Mouse (Mus musculus): ENCODE measurements around the gene Eftud2. TPM values are rescaled to one million over a fixed set of nuclear protein-coding genes. Genes with fewer than 3 reads are reported as not detected.

Eftud2 gene
- total RNA-seq, 2 experiments from 2014 or later, result 70.6 to 80.2 TPM

DNA sequence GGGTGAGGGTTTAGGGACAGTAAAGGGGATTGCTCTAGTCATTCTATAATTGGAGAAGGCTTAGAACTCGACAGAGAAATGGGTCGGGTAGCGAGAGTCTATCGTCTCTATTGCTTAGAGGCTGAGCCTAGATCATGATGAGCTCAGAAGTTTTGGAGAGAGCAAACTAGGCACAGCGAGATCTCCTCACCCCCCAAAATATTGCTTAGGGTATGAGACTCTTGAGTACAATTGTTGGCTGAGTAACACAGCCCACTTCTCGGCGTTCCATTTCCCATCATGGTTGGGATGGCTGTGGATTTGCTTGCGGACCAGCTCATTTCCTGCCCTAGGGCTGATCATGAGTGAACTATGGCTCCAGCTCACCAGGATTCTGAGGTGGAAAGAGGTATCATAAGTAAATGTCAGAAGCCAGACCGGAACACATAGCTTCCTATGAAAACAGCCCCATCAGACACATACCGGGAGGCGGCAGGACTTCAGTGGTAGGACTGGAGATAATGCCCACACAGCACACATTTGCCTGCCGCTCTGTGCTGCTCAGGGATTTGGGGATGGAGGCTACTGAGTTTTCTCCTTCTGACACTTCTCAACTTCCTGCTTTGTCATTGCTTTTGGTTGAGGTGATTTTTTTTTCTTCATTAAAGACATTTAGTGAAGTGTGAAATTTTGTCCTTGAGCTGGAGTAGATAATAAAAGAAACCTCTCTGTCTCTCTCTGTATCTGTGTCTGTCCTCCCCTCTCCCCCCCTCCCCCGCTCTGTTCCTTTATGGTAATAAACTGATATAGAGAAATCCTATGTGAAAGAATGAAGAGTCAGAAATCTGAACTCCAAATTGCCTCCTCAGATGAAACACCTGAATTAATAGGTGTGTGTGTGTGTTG is 771 bp upstream of the Eftud2 start:
- ATAC-seq (ENCODE audit: poor library complexity, severe bottlenecking), result no peak

DNA sequence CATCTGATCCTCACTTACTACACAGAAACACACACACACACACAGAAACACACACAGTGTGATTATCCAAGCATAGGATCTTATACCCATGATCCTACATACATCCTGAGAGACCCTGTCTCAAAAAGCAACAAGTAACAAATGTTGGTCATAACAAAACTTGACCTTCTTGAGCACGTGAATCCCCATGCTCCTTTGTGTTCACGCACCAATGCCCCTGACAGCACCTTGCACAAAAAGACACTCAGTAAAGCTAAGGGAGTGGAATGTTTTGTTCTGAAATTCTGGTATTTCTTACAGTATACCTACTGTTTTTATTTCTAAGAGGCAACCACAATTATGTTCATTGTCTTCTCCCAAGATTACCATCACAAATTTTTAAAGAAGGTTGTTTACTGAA is 1.2 kb downstream of the Eftud2 start:
- no peak for ATAC-seq (ENCODE audit: poor library complexity, severe bottlenecking)

DNA sequence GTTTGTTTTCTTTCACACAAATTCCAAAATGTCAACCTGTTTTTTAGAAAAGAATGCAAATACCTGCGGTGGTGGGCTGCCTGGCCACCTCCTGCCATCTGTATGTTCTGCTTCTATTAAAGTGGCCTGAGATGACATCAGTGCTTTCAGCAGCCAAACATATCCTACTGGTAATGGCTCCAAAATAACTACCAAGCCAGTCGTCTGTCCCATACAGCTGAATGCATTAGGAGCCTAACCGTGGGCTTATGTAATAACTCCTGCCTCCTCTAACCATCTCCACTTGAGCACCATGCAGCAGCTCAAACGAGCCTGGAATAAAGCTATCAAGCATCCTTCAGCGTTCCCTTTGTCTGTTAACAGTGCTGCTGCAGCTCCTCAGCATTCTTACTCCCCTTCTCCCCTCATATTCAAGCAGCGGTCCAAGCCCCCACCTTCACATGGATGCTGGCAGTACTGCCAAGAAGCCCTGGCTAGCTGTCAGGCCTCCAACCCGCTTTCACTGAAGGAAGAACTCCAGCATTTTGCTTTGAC is 5.9 kb downstream of the Eftud2 start:
- ATAC-seq (ENCODE audit: poor library complexity, severe bottlenecking), result no peak

DNA sequence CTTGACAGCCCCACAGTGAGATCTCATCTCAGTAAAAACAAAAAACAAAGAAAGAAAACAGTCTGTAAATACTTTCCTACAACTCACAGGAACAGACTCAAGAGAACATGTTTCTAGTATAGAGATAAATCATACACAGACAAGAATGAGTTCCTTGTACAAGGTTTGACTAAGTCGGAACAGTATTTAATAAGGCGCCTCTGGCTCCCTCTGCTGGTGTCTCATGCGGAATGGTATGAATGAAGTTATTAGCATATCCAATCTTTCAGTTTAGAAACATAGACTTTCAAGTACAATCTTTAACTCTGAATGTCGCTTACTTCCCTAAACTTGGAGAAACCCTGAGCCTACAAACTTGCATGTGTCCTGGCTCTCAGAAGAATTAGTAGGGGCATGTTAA is 16.5 kb downstream of the Eftud2 start:
- ATAC-seq (ENCODE audit: poor library complexity, severe bottlenecking), result no peak

DNA sequence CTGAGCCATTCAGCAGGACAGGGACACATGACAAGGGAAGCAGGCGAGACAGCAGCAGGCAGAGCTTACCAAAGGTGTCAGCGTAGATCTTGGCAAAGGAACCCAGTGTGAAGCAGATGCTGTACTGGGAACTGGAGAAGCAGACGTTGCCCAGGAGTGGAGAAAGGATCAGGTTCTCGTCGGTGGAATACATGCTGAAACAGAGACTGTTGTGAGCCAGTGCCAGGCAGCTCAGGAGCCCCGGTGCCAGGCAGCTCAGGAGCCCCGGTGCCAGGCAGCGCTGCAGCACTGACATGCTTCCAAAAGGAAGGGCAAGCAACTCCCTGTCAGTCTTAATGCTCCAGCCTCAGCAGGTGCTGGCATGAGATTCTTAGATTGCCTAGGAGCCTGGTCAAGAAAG is 20.9 kb downstream of the Eftud2 start:
- no peak for ATAC-seq (ENCODE audit: poor library complexity, severe bottlenecking)

DNA sequence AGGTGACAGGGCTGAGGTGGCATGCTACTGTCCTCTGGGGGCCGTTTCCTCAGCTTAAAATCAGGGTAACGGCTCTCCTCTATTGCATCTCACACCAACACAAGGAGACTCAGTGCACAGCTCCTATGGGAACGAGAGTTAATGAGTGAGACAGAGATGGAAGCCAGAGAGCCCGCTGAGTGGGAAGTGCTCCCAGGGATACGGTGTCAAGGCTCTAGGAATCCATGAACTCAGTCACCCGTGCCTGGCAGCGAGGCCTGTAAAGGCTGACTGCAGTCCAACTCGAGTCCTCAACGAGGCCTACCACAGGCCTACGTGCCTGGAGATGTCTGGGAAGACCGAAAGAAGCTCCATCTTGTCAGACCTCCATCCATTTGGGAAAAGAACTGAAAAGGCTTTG is 21.8 kb downstream of the Eftud2 start:
- no peak for ATAC-seq (ENCODE audit: poor library complexity, severe bottlenecking)

DNA sequence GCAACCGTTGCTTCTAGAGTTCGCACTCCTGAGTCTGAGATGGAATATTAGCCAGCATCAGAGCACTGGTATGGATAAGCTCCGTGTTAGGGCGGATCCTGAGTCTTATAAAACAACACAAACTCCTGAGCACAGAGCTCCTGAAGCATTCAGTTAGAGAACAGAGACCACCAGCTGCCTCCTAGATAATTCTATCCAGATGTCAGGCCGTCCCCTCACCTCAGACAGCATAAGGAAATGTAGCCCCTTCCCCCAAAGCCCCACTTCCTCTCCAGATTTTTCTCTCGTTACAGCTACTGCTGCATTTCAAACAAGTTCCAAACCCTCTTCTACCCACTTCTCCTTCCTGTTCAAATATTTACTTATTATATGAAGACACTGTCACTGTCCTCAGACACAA is 24.8 kb downstream of the Eftud2 start:
- ATAC-seq (ENCODE audit: poor library complexity, severe bottlenecking), result no peak

DNA sequence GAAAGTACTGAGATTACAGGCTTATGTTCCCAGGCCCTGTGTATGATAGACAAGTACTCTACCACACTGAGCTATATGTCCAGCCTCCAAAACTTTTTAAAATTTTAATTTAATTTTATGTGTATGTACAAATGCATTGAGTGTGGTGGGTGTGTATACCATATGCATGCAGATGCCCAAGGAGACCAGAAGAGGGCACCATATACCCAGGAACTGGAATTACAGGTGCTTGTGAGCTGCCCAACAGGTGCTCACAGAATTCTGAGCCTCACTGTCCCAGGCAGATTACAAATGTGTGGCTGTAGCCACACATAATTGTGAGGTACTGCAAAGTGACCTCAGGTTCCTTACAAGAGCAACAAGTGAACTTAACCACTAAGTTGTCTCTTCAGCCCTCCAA is 27.0 kb downstream of the Eftud2 start:
- ATAC-seq (ENCODE audit: poor library complexity, severe bottlenecking), result no peak

DNA sequence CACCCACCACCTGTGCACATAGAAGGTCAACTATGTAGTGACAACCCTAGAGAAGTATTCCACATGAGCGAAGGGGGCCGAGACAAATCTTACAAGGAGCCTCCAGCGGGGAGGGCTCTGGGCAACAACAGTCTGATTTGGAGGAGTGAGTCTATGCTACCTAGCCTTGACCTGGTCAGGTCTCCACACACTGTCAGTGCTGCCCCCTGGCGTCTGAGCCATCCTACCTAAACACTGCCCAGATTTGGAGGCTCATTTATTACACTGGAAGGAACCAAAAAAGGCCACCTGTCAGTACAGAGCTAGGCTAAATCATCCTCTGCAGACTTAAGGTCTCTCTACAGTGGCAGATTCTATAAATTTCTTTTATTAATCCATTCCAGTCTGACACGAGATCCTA is 28.9 kb downstream of the Eftud2 start:
- ATAC-seq (ENCODE audit: poor library complexity, severe bottlenecking), result peak; percentile 57; the same call in 1 of the 2 replicates

DNA sequence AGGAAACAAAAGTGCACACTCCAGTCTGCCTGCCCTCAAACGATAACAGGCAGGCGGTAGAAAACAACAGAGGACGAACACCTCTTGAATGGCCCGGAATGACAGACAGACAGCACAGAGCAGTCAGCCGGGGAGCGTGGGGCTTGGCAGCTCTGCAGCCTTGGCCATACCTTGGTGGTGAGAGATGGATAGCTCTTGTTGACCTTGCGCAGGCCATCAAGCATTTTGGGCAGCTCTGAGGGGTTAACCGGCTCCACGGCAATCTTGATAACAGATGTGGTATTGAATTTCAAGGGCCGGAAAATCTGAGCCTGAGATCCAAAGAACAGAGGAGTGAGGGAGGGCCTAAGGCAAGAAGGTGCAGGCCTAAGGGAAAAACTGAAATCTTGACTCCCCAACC is 34.9 kb downstream of the Eftud2 start:
- ATAC-seq (ENCODE audit: poor library complexity, severe bottlenecking), result no peak

DNA sequence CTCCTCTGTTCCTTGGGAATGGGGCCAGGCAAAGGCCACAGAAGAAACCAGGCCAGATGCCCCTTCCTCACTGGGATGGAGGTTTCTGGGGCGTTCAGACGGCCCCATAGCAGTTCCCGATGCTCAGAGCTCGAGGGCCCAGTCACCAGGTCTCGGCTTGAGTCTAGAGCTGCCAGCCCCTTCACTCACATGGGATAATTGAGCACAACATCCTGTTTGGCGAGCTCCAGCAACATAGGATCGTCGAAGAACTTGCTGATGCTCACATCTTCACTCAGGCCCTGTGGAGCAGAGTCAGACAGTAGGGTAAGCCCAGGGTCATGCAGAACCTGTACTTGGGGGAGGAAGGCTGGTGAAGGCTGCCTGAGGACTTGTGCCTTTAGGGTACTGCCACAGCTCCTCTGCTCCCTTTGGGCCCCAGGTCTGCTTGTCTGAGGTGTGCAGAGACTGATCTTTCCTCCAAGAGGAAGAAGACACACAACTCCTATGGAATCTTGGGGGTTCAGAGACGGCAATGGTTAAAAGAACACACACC is 42.1 kb downstream of the Eftud2 start:
- ATAC-seq (ENCODE audit: poor library complexity, severe bottlenecking), result no peak

DNA sequence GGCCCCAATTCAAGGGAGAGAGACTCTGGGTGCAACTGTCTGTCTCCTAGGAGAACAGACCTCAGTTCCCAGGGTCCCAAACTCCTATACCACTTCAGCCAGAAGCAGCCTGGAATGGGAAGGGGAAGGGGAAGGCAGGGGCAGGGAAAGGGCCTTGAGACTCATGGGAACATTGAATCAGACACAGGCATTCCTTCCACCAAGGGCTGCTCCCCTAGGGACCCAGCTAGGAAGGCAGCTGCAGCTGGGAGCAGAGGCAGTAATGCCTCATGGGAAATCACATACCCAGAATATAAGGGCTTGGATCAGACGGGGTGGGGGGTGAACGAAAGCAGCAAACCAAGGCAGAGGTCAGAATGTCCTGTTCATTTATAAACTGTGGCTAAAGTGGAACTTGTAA is 42.7 kb downstream of the Eftud2 start:
- ATAC-seq (ENCODE audit: poor library complexity, severe bottlenecking), result no peak

DNA sequence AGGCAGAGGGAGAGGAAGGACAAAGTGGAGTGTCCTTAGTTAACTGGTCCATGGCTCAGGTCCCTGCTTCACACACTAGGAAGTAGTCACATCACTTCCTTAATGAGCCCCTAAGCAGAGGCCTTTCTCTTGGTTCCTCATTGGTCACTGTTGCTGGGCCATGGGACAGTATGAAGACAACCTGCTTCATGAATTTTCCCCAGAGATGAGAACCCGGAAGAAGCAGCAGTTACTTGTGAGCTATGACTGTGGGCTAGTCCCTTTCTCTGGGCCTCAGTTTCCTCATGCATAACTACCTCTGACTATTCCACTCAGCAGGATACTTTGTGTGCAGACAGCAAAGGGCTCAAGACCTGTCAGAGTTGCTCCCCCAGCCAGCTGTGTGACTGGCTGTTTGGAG is 43.4 kb downstream of the Eftud2 start:
- no peak for ATAC-seq (ENCODE audit: poor library complexity, severe bottlenecking)

DNA sequence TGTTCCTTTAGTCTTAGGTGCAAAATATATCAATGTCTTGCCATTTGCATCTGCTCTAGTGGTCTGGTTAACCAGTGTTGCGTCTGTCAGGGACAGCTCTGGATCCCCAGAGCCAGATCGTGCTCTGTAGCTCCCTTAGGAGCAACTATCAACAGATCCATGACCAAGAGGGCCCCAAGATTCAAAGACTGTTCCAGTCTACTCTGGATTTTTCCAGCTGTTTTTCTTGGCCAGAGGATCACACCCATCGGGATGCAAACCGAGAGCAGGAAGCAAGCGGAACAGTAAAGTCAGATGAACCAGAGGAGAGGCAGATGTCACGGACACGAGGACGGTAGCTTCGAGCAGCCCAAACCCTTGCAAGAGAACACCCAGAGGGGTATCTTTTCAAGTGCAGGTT is 44.6 kb downstream of the Eftud2 start:
- ATAC-seq (ENCODE audit: poor library complexity, severe bottlenecking), result no peak

DNA sequence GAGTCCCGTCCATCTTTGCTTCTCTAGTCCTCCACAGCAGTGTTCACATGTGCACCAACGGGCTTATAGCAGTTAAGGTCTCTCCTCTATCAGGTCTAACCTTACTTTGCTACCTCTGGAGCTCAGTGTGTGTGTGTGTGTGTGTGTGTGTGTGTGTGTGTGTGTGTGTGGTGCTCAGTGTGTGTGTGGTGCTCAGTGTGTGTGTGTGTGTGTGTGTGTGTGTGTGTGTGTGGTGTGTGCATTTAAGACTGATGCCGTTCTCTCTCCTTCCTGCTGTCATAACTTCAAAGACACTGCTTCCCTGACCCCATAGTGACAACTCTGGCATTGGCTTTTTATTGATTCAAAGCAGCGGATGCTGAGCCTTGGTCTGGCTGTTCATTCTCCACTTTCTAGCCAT is 45.2 kb downstream of the Eftud2 start, which contains the start of gene Higd1b:
Higd1b (plus strand) TSS at position 301 of the 400 bp plus-strand sequence.
- no peak for ATAC-seq (ENCODE audit: poor library complexity, severe bottlenecking)

DNA sequence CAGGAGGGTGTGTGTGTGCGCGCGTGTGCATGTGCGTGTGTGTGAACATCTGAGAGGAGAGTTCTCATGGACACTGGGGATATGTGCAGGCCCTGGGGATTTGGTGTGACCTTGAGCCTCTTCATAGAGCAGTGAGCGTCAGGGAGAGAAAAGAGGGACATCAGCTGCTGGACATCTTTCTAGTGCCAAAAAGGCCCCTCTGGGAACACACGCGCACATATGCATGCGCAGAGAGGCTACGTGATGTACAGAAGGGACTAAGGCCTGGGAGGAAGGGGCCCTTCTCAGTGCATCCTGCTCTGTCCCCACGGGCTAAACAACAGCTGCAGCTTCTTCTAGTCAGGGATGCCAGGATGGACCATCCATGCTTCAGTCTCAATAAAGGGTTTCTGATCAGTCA is 46.6 kb downstream of the Eftud2 start:
- no peak for ATAC-seq (ENCODE audit: poor library complexity, severe bottlenecking)

DNA sequence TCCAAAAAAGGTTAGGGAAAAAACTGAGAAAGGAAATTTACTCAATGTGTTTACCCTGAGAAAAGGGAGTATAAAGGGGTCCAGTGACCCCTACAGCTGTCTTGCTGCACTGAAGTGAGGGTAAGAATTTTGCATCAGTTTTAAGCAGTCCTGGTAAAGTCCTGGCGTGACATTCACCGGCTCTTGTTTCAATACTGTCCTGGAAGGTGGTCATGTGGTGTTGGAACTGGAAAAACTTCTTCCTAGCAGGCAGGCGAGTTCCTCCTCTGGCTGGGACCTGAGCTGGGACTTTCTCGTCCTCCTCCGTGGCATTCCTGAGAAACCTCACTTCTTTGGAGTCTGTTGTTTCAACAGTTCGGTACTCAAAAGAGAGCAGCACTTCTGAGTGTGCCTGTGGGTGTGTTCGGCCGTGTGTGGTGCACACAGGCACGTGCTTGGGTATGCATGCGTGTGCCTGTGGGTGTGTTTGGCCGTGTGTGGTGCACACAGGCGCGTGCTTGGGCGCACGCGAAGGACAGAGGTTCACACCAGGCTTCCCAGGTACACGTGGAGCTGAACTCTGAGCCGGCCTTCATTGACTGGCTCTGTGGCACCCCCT is 48.0 kb downstream of the Eftud2 start:
- ATAC-seq (ENCODE audit: poor library complexity, severe bottlenecking), result no peak

DNA sequence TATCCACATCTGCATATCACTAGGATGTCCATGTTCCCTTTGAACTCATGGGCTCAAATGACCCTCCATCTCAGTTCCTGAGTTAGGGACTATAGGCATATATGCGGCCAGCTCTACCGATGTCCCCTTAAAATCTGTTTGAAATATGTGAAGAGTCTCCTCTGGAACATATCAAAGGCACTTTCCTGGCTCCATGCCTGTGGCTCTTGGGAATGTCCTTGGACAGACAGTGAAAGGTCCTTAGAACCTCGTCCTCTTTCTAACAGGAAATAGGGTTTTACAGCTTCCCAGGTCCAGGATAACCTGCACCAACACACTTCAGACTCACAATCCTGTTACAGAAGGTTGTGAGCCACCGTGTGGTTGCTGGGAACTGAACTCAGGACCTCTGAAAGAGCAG is 50.5 kb downstream of the Eftud2 start:
- no peak for ATAC-seq (ENCODE audit: poor library complexity, severe bottlenecking)

DNA sequence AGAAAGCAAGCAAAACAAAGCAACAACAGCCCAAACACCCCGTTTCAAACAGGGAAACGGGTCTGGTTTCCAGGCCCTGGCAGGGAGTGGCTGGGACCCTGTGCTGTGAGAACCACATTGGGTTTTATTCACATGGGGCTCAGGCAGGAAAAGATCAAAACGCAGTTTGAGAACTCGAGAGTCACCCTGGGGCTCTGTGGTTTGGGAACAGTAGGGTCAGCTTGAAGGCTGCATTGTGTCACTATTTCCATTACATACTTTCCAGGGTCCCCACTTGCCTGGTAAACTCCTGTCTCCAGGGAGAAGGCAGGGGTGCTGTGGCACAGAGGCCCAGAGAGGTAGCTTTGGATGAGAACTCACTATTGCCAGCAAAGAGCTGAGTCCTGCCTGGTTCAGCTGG is 53.7 kb downstream of the Eftud2 start:
- no peak for ATAC-seq (ENCODE audit: poor library complexity, severe bottlenecking)

DNA sequence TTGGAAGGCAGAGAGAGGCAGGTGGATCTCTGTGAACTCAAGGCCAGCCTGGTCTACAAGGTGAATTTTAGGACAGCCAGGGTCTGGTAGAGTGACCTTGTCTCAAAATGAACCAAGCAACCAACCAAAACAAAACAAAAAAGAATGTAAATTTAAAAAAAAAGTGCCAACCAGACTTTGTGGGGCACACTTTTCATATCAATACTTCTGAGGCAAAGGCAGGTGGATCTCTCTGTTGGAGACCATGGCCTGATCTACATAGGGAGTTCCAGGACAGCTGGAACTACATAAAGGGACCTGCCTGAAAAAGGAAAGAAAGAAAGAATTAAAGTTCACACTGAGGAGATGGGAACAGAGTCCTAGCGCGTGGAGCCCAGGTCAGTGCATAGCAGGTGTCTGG is 54.3 kb downstream of the Eftud2 start:
- no peak for ATAC-seq (ENCODE audit: poor library complexity, severe bottlenecking)

DNA sequence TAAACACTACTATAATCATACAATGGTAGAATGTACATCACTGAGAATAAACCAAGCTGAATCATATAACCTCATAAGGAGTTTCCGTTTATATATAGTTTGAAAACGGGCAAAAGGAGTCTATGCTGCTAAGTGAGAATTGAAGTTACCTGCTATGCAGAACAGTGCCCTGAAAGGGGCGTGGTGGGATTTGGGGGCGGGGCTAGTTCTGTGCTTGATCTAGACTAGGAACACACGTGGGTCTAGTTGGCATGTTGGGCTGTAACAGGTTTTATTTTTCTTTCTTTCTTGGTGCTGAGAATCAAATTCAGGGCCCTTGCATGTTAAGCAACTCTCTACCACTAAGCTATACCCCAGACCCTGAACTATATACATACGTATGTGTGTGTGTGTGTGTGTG is 59.6 kb downstream of the Eftud2 start:
- no peak for ATAC-seq (ENCODE audit: poor library complexity, severe bottlenecking)

DNA sequence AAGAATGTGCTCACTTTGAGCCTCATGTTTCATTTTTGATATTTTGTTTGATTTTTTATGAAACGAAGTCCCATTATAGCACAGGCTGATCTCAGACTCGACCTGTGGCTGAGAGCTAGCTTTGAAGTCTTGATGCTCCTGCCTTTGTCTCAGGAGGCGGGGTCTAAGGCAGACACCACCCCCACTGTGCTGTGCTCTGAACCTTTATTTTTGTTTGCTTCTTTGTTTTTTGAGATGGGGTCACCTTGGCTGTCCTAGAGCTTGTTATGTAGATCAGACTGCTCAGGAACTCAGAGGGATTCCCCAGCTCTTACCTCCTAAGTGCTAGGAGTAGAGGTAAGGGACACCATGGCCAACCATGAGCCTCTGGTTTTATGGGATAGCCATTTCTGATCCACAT is 60.4 kb downstream of the Eftud2 start:
- ATAC-seq (ENCODE audit: poor library complexity, severe bottlenecking), result no peak
